Mouse (Mus musculus) testis, adult 2 months (tissue): ENCODE data around the gene A930009A15Rik.

Source experiments
- CTCF ChIP-seq: fragments of 200-500 bp; IDR thresholded peaks from 2 replicates; pipeline ENCODE4 v1.5.1; 2012; ENCODE audit warnings: low read depth, mild to moderate bottlenecking, inconsistent platforms, low read length, moderate library complexity; ENCODE audit not compliant: control insufficient read depth, insufficient read depth, insufficient replicate concordance
- POLR2A ChIP-seq: fragments of 200-500 bp; IDR thresholded peaks from 2 replicates; pipeline ENCODE4 v1.6.1; 2012; ENCODE audit warnings: low read depth, mild to moderate bottlenecking, inconsistent platforms, low read length, moderate library complexity; ENCODE audit not compliant: control insufficient read depth

GRCm38 (mm10) chr10:115563961-115564360 is 5.8 kb upstream of the A930009A15Rik start:
- TF ChIP-seq POLR2A: no peak
- no peak for TF ChIP-seq CTCF
